Mouse (Mus musculus): ENCODE measurements around the gene Nap1l1.

Gene Nap1l1

DNA sequence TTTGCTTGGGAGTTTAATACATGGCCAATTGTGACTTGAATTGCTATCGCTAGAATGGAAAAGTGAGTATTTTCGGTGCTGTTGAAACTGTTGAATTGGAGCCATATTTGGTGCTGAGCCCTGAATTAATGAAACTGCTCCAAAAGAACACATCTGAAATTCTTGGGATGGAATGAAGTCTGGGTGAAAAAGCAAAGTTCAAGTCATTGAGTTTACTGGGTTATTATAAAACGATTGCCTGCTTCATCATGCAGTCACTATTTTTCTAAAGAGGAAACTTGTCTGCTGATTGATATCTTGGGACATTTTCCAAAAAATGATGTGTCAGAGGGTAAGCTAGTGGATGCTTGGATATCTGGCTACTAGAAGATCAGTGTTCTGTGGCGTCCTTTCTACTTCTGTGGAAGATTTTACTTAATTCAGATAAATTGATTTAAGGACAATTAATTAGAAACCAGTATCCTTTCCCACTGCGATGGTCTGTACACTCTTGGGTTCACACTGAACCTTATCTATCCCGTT lies 4.0 kb downstream of the Nap1l1 start:
- CTCF ChIA-PET, result no interaction called here

GRCm38 (mm10) chr10:111479599-111479998 lies 6.6 kb downstream of the Nap1l1 start:
- CTCF ChIA-PET, result interaction anchor here (0.6 kb wide), 1 partner anchor 352 kb away, joined by 3 read pairs; no protein-coding TSS in a partner anchor

DNA sequence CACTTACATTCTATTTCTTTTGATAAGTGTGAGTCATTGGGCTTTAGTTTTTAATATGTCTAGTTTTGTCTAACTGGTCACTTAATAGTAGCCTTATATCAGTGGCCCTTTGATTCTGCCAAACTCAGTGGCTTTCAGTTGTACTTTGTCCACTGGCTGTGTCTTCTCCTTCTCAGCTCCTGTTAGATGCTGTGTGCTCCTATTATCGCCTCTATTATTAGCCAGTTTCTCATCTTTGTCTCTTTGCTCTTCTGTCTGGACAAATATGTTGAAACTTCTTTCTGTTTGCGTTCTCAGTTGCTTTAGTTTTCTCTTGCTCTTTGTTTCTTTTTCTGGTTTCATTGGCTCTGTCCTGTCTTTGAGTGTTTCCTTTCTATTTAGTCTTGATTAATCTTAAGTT lies 9.6 kb downstream of the Nap1l1 start:
- CTCF ChIA-PET, result no interaction called here

- CTCF ChIA-PET, result no interaction called here
Measured at GRCm38 (mm10) chr10:111484079-111484478, 11.1 kb downstream of the Nap1l1 start.

DNA sequence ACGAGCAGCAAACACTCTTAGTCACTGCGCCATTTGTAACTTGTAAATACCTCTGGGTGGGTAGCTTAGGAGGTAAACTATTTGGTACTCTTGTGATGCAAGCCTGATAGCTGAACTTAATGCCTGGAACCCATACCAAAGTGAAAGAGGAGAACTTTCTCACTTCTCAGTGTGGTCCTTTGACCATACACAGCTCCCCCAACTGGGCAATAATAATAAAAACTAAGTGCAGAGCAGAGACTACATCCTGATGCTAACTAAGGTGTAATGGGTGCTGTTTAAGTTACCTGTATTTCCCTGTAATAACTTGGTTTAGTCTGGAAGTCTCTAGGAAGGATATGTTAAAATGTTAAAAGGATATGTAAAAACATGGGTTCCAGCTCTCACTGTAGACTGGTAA lies 15.8 kb downstream of the Nap1l1 start:
- CTCF ChIA-PET, result interaction anchor here (0.6 kb wide), 1 partner anchor 386 kb away, joined by 3 read pairs; no protein-coding TSS in a partner anchor

- CTCF ChIA-PET, result interaction anchor here (0.6 kb wide), 1 partner anchor 700 kb away, joined by 6 read pairs; no protein-coding TSS in a partner anchor
Measured at GRCm38 (mm10) chr10:111490079-111490478, 17.1 kb downstream of the Nap1l1 start.

DNA sequence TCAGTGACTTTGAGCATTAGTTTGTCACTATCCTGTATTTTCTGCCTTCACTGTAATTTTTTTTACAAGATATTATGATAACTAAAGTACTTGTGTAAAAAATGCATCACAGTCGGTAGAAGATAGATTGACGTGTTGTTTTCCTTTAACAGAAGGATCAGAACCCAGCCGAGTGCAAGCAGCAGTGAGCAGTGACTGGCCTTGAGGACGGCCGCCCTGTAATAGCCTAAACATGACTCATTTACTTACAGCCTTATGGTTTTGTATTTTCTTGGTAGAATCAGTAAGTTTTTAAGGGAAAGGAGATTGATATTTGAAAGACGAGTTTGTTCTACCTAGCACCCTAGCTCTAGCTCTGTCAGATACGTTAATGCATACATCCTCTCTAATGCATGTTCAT lies 22.9 kb downstream of the Nap1l1 start:
- CTCF ChIA-PET, result no interaction called here

GRCm38 (mm10) chr10:111499892-111500291 lies 26.9 kb downstream of the Nap1l1 start:
- CTCF ChIA-PET, result no interaction called here

- CTCF ChIA-PET, result interaction anchor here (0.8 to 0.9 kb wide), 2 partner anchors 421 to 423 kb away, joined by 3 to 7 read pairs; no protein-coding TSS in a partner anchor
Measured at GRCm38 (mm10) chr10:111503071-111503470, 30.0 kb downstream of the Nap1l1 start.

- CTCF ChIA-PET, result interaction anchor here (0.7 to 0.8 kb wide), 2 partner anchors 86 to 420 kb away, joined by 3 read pairs; no protein-coding TSS in a partner anchor
Measured at GRCm38 (mm10) chr10:111503716-111504115, 30.7 kb downstream of the Nap1l1 start.

GRCm38 (mm10) chr10:111504606-111505005 lies 31.6 kb downstream of the Nap1l1 start:
- CTCF ChIA-PET, result interaction anchor here (0.6 to 0.7 kb wide), 2 partner anchors 493 to 592 kb away, joined by 3 to 6 read pairs; no protein-coding TSS in a partner anchor

DNA sequence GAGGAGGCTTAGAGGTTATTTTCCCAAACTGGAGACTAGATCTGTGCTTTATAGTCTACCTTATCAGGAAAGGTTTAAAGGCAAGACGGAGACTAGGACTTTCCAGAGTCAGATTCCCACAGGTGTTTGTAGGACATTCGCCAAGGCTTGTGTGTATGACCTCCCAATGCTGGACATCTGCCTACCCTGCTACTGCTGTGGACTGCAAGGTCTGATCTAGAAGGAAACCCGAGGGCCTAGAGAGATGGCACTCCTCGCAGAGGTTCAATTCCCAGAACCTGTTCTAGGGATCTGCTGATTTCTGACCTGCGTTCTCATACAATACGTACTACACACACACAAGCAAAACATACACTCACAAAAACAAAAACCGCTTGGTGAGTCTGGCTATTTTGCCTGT lies 32.4 kb downstream of the Nap1l1 start:
- CTCF ChIA-PET, result interaction anchor here (0.6 to 0.7 kb wide), 2 partner anchors 475 to 493 kb away, joined by 3 to 9 read pairs; no protein-coding TSS in a partner anchor

GRCm38 (mm10) chr10:111506101-111506925 lies 33.3 kb downstream of the Nap1l1 start, which contains the start of gene Phlda1:
Phlda1 (plus strand) TSS chr10:111506286.
- CTCF ChIA-PET, result no interaction called here

DNA sequence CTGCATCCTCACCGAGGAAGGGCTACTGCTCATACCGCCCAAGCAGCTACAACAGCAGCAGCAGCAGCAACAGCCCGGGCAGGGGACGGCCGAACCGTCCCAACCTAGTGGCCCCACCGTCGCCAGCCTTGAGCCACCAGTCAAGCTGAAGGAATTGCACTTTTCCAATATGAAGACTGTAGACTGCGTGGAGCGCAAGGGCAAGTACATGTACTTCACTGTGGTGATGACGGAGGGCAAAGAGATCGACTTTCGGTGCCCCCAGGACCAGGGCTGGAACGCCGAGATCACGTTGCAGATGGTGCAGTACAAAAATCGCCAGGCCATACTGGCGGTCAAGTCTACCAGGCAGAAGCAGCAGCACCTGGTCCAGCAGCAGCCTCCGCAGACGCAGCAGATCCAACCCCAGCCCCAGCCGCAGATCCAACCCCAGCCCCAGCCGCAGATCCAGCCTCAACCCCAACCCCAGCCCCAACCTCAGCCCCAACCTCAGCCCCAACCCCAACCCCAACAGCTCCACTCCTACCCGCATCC lies 34.0 kb downstream of the Nap1l1 start:
- CTCF ChIA-PET, result interaction anchor here (0.6 to 0.7 kb wide), 3 partner anchors 97 to 419 kb away, joined by 5 to 9 read pairs (median 7); no protein-coding TSS in a partner anchor

DNA sequence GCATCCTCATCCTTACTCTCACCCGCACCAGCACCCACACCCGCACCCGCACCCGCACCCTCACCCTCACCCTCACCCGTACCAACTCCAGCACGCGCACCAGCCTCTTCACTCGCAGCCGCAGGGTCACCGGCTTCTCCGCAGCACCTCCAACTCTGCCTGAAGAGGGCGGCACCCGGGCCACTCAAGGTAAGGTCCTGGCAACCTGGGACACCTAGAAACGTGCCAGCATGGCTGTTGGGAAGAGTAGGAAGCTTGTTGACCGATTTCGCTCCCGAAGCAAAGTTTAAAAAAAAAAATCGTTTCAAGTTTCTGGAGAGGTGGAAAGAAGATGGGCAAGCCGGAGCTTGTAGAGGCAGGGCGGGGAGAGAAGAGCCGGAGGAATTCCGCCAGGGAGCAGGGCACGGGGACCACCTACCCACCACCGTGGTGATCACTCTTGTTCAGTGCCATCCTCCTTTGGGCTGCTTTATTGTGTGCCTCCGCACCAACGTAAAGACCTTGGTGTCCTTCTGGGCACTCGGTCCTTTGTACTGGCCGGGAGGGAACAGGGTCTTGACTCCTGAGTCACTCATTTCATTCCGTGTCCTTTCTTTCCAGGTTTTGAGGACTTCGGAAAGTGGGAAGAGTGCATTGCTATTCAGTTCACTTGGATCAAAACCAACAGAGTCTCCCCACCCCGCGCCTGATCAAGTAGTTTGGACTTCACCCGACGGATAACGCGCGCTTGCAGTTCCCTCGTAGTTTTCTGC lies 34.6 kb downstream of the Nap1l1 start:
- CTCF ChIA-PET, result interaction anchor here (0.6 to 0.7 kb wide), 3 partner anchors 98 to 418 kb away, joined by 5 to 9 read pairs (median 7); no protein-coding TSS in a partner anchor

- CTCF ChIA-PET, result no interaction called here
Measured at GRCm38 (mm10) chr10:111508324-111509080, 35.5 kb downstream of the Nap1l1 start.

DNA sequence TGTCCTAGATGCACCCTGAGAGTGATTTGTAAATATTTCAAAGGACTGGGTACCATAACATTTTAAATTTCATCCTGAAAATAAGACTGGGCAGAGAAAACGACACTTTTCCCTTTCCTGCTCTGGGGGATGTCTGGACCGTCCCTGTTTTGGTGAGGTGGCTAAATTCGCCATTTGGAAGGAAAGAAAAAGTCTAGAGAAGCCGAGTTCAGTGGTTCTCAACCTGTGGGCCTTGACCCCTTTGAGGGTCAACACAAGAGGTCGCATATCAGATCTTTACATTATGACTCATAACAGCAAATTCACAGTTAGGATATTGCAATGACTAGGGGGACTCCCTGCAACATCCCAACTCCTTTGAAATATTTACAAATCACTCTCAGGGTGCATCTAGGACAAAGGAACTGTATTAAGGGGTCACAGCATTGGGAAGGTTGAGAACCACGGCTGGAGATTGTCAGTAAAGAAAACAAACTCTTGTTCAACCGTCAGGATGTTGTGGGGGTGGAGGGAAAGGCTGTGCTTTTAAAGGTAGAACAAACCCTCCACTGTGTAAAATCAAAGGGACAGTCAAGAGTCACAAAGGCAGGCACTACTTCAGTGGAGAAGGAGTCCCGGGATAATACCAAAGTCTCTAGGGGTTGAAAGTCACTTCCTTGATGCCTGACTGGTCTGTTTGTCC lies 36.2 kb downstream of the Nap1l1 start:
- CTCF ChIA-PET, result no interaction called here

GRCm38 (mm10) chr10:111509981-111510380 lies 37.0 kb downstream of the Nap1l1 start:
- CTCF ChIA-PET, result no interaction called here

DNA sequence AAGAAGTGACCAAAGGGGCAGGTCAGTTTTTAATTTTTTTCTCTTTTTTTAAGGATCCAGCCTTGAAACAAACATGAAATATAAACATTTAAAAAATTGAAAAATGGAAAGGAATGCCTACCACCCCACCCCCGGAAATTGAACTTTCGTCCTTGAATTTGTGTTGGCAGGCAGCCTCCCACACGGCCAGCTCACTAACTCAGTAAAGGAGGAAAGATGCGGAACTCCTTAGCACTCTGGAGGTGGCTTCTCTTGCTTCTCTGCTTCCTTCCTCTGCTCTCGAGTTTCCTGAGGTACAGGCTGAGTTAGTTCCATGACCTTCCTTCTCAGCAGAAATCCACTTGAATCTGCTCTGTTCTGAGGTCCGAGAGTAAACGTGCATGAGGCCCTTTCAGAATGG lies 37.8 kb downstream of the Nap1l1 start:
- CTCF ChIA-PET, result no interaction called here

DNA sequence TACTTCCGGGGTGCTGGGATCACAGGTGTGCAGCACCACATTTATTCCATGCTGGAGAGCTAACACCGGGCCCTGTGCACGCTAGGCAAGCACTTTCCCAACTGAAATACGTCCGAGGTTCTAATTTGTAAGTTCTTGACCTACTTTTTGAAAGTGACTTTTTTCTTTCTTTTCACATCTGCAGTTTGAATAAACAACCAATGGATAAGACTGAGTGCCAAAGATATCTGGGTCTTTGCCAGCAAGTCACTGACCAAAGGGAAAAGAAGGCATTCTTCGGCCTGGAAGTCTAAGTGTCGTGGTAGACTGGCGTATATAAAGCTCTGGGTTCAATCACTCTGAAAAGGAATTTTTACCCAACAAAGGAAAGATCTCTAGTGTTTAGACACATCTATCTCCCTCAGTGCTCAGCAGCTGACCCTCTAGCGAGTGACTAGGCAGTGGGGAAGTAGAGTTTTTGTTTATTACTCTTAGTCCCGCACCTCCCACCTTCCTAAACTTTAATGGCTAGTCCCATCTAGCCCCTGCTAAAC lies 39.1 kb downstream of the Nap1l1 start:
- CTCF ChIA-PET, result no interaction called here

Data from spleen, embryonic (tissue).